Mouse (Mus musculus) liver, embryonic 13.5 days (tissue): ENCODE measurements at regions not wholly inside any gene's neighbourhood (a gene's known extent, or its start where the extent isn't known, plus 50 kb on each side); places are given as distances from the start of the nearest gene placed in this dataset.

Source experiments
- ATAC-seq: fragments of 200-750 bp; cut with Nextera tagmentation; 2 replicates; pipeline ENCODE4 v1.8.0; 2017; ENCODE audit warnings: low read depth, mild to moderate bottlenecking, moderate number of reproducible peaks, moderate library complexity
- DNase-seq: peaks from one replicate; pipeline ENCODE4 v3.0.0; 2022
- H3K27ac ChIP-seq: fragments of 300-500 bp; sonication (generic); 2 replicates; pipeline ENCODE4 v1.5.1; 2015; ENCODE audit warnings: moderate library complexity, mild to moderate bottlenecking, inconsistent platforms
- H3K27me3 ChIP-seq: fragments of 300-500 bp; sonication (generic); 2 replicates; pipeline ENCODE4 v1.6.1; 2015; ENCODE audit warnings: mild to moderate bottlenecking, inconsistent platforms
- H3K36me3 ChIP-seq: fragments of 300-500 bp; sonication (generic); 2 replicates; pipeline ENCODE4 v1.6.1; 2015; ENCODE audit warnings: mild to moderate bottlenecking, inconsistent platforms
- H3K4me1 ChIP-seq: fragments of 300-500 bp; sonication (generic); replicated peaks from 2 replicates; pipeline ENCODE4 v1.6.1; 2015; ENCODE audit warnings: inconsistent platforms
- H3K4me2 ChIP-seq: fragments of 300-500 bp; sonication (generic); 2 replicates; pipeline ENCODE4 v1.6.1; 2015; ENCODE audit warnings: inconsistent platforms, mild to moderate bottlenecking, moderate library complexity
- H3K4me3 ChIP-seq: fragments of 300-500 bp; sonication (generic); replicated peaks from 2 replicates; pipeline ENCODE4 v1.5.1; 2015; ENCODE audit warnings: mild to moderate bottlenecking, inconsistent platforms
- H3K9ac ChIP-seq: fragments of 300-500 bp; sonication (generic); 2 replicates; pipeline ENCODE4 v1.6.1; 2015; ENCODE audit warnings: mild to moderate bottlenecking, inconsistent platforms
- H3K9me3 ChIP-seq: fragments of 300-500 bp; sonication (generic); replicated peaks from 2 replicates; pipeline ENCODE4 v1.6.1; 2016; ENCODE audit warnings: inconsistent platforms
- WGBS: fragments of 180-500 bp; shearing (Covaris S2); methylation state at CpG from one replicate; pipeline ENCODE4 v1.1.7; 2015; ENCODE audit not compliant: insufficient replicate concordance; 5-methylcytosine and 5-hydroxymethylcytosine counted together

DNA sequence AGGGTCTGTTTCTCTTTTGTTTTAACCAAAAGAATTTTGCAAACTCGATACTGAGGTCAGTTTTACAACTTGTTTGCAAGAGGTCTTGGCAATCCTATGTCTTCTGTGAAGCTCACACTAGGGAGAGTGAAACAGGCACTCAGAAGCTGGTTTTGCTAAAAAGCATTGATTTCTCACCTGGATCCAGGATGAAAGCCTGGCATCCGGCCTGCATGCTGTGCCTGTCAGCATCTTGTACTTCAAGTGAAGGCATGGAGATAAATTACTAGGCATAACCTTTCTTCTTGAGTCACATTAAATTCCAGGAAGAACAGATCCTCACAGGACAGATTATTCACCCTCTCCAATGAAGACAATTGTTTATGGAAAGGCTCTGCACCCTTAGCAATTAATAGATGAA is 477.5 kb downstream of the Btbd3 start:
- ATAC-seq (no peak), DNase-seq (no peak)
- Histone ChIP-seq H3K9me3 (no peaks in the 10 kb centered on the region), H3K27me3 (no peaks in the 10 kb centered on the region), H3K36me3 (no peaks in the 10 kb centered on the region), H3K4me3 (no peak overlapping the region), H3K4me1 (no peaks in the 10 kb centered on the region), H3K27ac (no peak overlapping the region), H3K4me2 (no peak overlapping the region), H3K9ac (no peak overlapping the region)
- WGBS = 42% methylated on average over 2 of the region's 2 CpGs

GRCm38 (mm10) chr2:138744806-138745205 is 488.4 kb downstream of the Btbd3 start:
- H3K4me1 ChIP-seq = no peaks in the 10 kb centered on the region
- H3K27me3 ChIP-seq = no peaks in the 10 kb centered on the region
- H3K27ac ChIP-seq = no peak overlapping the region
- no peaks in the 10 kb centered on the region for H3K9me3 ChIP-seq
- H3K4me2 ChIP-seq = no peak overlapping the region
- no peak for ATAC-seq
- WGBS = 58% methylated on average over 4 of the region's 4 CpGs
- no peak for DNase-seq
- H3K9ac ChIP-seq = no peak overlapping the region
- no peaks in the 10 kb centered on the region for H3K36me3 ChIP-seq
- H3K4me3 ChIP-seq = no peak overlapping the region

GRCm38 (mm10) chr2:138760439-138760963 is 504.1 kb downstream of the Btbd3 start:
- Histone ChIP-seq H3K4me3 (no peak overlapping the region), H3K4me2 (no peak overlapping the region), H3K27me3 (no peaks in the 10 kb centered on the region), H3K4me1 (no peaks in the 10 kb centered on the region), H3K9ac (no peak overlapping the region), H3K36me3 (no peaks in the 10 kb centered on the region), H3K27ac (no peak overlapping the region), H3K9me3 (no peaks in the 10 kb centered on the region)
- no peak for ATAC-seq
- 63% methylated on average over 3 of the region's 3 CpGs for WGBS
- DNase-seq = no peak

GRCm38 (mm10) chr2:138761400-138761799 is 505.0 kb downstream of the Btbd3 start:
- Histone ChIP-seq H3K27me3 (no peaks in the 10 kb centered on the region), H3K9ac (no peak overlapping the region), H3K4me2 (no peak overlapping the region), H3K36me3 (no peaks in the 10 kb centered on the region), H3K27ac (no peak overlapping the region), H3K4me1 (no peaks in the 10 kb centered on the region), H3K9me3 (no peaks in the 10 kb centered on the region), H3K4me3 (no peak overlapping the region)
- no peak for DNase-seq
- ATAC-seq = no peak
- WGBS = 69% methylated on average over 1 of the region's 1 CpGs

- no peaks in the 10 kb centered on the region for H3K9me3 ChIP-seq
- no peaks in the 10 kb centered on the region for H3K36me3 ChIP-seq
- no peak overlapping the region for H3K4me2 ChIP-seq
- DNase-seq = no peak
- no peaks in the 10 kb centered on the region for H3K27me3 ChIP-seq
- H3K4me3 ChIP-seq = no peak overlapping the region
- no peak overlapping the region for H3K9ac ChIP-seq
- H3K4me1 ChIP-seq = no peaks in the 10 kb centered on the region
- no peak overlapping the region for H3K27ac ChIP-seq
- no peak for ATAC-seq
- 68% methylated on average over 9 of the region's 9 CpGs for WGBS
Measured at GRCm38 (mm10) chr2:138766275-138766842, 510.0 kb downstream of the Btbd3 start.

GRCm38 (mm10) chr2:138783781-138784180 is 527.4 kb downstream of the Btbd3 start:
- Histone ChIP-seq H3K9me3 (no peaks in the 10 kb centered on the region), H3K4me1 (no peaks in the 10 kb centered on the region), H3K4me3 (no peak overlapping the region), H3K27ac (no peak overlapping the region), H3K27me3 (no peaks in the 10 kb centered on the region), H3K4me2 (no peak overlapping the region), H3K36me3 (no peaks in the 10 kb centered on the region), H3K9ac (no peak overlapping the region)
- WGBS = 79% methylated on average over 3 of the region's 3 CpGs
- no peak for DNase-seq
- ATAC-seq = no peak

DNA sequence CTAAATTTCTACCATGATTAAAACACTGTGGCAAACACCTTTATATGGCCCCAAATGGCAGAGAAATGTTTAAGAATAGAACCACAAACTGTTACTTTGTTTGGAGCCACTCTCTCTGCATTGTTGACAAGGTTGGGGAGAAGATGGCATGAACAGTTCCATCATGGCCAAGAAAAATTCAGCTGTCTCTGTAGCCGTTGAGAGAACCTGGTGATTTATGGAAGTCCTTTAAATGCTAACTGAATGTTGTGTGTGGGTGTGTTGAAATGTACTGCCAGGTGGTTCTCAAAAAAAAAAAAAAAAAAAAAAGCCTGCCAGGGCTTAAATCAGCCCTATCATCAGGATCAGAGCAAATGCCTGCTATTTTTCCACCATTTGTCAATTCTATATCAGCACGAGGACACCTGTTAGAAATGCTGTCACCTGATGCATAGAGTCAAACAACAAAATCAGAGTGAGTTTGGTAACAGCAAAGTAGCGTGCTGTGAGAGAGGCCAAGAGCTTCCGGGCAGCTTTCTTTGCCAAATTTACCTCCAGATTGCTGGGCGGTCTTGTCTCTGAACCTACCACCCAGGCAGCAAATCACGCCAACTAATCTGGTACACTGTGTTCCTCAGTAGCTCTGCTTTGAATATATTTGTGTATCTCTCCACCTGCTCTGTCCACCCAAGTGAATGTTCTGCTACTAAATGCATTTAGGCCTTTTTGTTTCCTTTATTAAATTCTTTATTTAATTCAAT is 536.5 kb downstream of the Btbd3 start:
- no peaks in the 10 kb centered on the region for H3K9me3 ChIP-seq
- no peak overlapping the region for H3K27ac ChIP-seq
- H3K9ac ChIP-seq = no peak overlapping the region
- DNase-seq (no peak), ATAC-seq (no peak)
- H3K4me2 ChIP-seq = no peak overlapping the region
- no peaks in the 10 kb centered on the region for H3K4me1 ChIP-seq
- no peak overlapping the region for H3K4me3 ChIP-seq
- no peaks in the 10 kb centered on the region for H3K27me3 ChIP-seq
- whole genome bisulfite sequencing = 67% methylated on average over 6 of the region's 6 CpGs
- no peaks in the 10 kb centered on the region for H3K36me3 ChIP-seq

- ATAC-seq (no peak), DNase-seq (no peak)
- Histone ChIP-seq H3K4me3 (no peak overlapping the region), H3K4me2 (no peak overlapping the region), H3K27ac (no peak overlapping the region), H3K27me3 (no peaks in the 10 kb centered on the region), H3K36me3 (no peaks in the 10 kb centered on the region), H3K4me1 (no peaks in the 10 kb centered on the region), H3K9ac (no peak overlapping the region), H3K9me3 (no peaks in the 10 kb centered on the region)
- 59% methylated on average over 3 of the region's 3 CpGs for WGBS
Measured at GRCm38 (mm10) chr2:138806196-138806595, 549.8 kb downstream of the Btbd3 start.

- Histone ChIP-seq H3K27ac (no peak overlapping the region), H3K4me1 (no peaks in the 10 kb centered on the region), H3K9me3 (no peaks in the 10 kb centered on the region), H3K27me3 (no peaks in the 10 kb centered on the region), H3K9ac (no peak overlapping the region), H3K4me2 (no peak overlapping the region), H3K36me3 (no peaks in the 10 kb centered on the region), H3K4me3 (no peak overlapping the region)
- WGBS = 64% methylated on average over 2 of the region's 2 CpGs
- ATAC-seq (no peak), DNase-seq (no peak)
Measured at GRCm38 (mm10) chr2:138809767-138810166, 553.4 kb downstream of the Btbd3 start.

GRCm38 (mm10) chr2:138820489-138820888 is 564.1 kb downstream of the Btbd3 start:
- H3K9ac ChIP-seq = no peak overlapping the region
- no peaks in the 10 kb centered on the region for H3K9me3 ChIP-seq
- ATAC-seq (no peak), DNase-seq (no peak)
- H3K4me1 ChIP-seq = no peaks in the 10 kb centered on the region
- no peaks in the 10 kb centered on the region for H3K27me3 ChIP-seq
- WGBS = 60% methylated on average over 4 of the region's 4 CpGs
- H3K36me3 ChIP-seq = no peaks in the 10 kb centered on the region
- H3K4me2 ChIP-seq = no peak overlapping the region
- H3K4me3 ChIP-seq = no peak overlapping the region
- H3K27ac ChIP-seq = no peak overlapping the region

DNA sequence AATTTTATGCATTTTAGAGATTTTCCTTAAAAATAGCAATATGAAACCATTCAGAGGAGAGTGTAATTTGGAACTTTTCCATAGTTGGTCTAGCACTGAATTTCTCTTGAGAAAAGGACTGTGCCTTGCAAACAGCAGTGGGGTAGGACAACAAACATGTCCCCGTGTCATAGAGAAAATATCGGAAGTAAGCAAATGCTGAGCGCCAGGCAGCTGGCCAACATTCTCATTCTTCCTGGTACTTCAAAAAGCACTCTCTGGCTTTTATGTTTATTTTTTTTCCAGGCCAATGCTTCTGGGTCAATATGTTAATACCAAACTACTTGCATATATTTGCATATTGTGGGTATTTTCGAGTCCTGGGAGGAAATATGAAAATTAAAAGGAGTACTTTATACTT is 568.5 kb downstream of the Btbd3 start:
- Histone ChIP-seq H3K27me3 (no peaks in the 10 kb centered on the region), H3K9me3 (no peaks in the 10 kb centered on the region), H3K4me2 (no peak overlapping the region), H3K36me3 (no peaks in the 10 kb centered on the region), H3K27ac (no peak overlapping the region), H3K9ac (no peak overlapping the region), H3K4me1 (no peaks in the 10 kb centered on the region), H3K4me3 (no peak overlapping the region)
- DNase-seq = no peak
- 72% methylated on average over 4 of the region's 4 CpGs for WGBS
- ATAC-seq = no peak
